Mouse (Mus musculus) forebrain, embryonic 13.5 days (tissue): ENCODE measurements at regions not wholly inside any gene's neighbourhood (a gene's known extent, or its start where the extent isn't known, plus 50 kb on each side); places are given as distances from the start of the nearest gene placed in this dataset.

Experiments used
- ATAC-seq: fragments of 200-750 bp; cut with Nextera tagmentation; 2 replicates; pipeline ENCODE4 v1.8.0; 2017
- H3K27ac ChIP-seq: fragments of 300-500 bp; sonication (generic); 2 replicates; pipeline ENCODE4 v1.5.1; 2015; ENCODE audit warnings: inconsistent platforms, mild to moderate bottlenecking, moderate library complexity
- H3K27me3 ChIP-seq: fragments of 300-500 bp; sonication (generic); 2 replicates; pipeline ENCODE4 v1.6.1; 2015; ENCODE audit warnings: mild to moderate bottlenecking, inconsistent platforms
- H3K36me3 ChIP-seq: fragments of 300-500 bp; sonication (generic); 2 replicates; pipeline ENCODE4 v1.6.1; 2015; ENCODE audit warnings: mild to moderate bottlenecking, inconsistent platforms; ENCODE audit not compliant: poor library complexity, severe bottlenecking
- H3K4me1 ChIP-seq: fragments of 300-500 bp; sonication (generic); 2 replicates; pipeline ENCODE4 v1.6.1; 2015; ENCODE audit warnings: inconsistent platforms
- H3K4me2 ChIP-seq: fragments of 300-500 bp; sonication (generic); 2 replicates; pipeline ENCODE4 v1.6.1; 2015; ENCODE audit warnings: inconsistent platforms, mild to moderate bottlenecking, moderate library complexity
- H3K4me3 ChIP-seq: fragments of 300-500 bp; sonication (generic); 2 replicates; pipeline ENCODE4 v1.5.1; 2015; ENCODE audit warnings: mild to moderate bottlenecking, inconsistent platforms
- H3K9ac ChIP-seq: fragments of 300-500 bp; sonication (generic); 2 replicates; pipeline ENCODE4 v1.6.1; 2015; ENCODE audit warnings: mild to moderate bottlenecking, inconsistent platforms
- H3K9me3 ChIP-seq: fragments of 300-500 bp; sonication (generic); replicated peaks from 2 replicates; pipeline ENCODE4 v1.6.1; 2016; ENCODE audit warnings: inconsistent platforms
- WGBS: fragments of 180-500 bp; shearing (Covaris S2); methylation state at CpG from one replicate; pipeline ENCODE4 v1.1.7; 2015; 5-methylcytosine and 5-hydroxymethylcytosine counted together

GRCm38 (mm10) chr14:76685830-76686761, 129.4 kb upstream of the Serp2 start:
- no peak overlapping the region for H3K4me2 ChIP-seq
- no peak overlapping the region for H3K9ac ChIP-seq
- ATAC-seq: no peak
- H3K36me3 ChIP-seq: no peaks in the 10 kb centered on the region
- H3K4me1 ChIP-seq: peaks cover 28% of the 10 kb centered on the region
- no peak overlapping the region for H3K27ac ChIP-seq
- H3K4me3 ChIP-seq: no peak overlapping the region
- H3K27me3 ChIP-seq: no peaks in the 10 kb centered on the region
- H3K9me3 ChIP-seq: no peaks in the 10 kb centered on the region
- WGBS: 48% methylated on average over 17 of the region's 17 CpGs

- Histone ChIP-seq H3K4me1 (peaks cover 30% of the 10 kb centered on the region), H3K9me3 (no peaks in the 10 kb centered on the region), H3K4me3 (no peak overlapping the region), H3K36me3 (no peaks in the 10 kb centered on the region), H3K4me2 (no peak overlapping the region), H3K27ac (no peak overlapping the region), H3K9ac (no peak overlapping the region), H3K27me3 (no peaks in the 10 kb centered on the region)
- 69% methylated on average over 2 of the region's 2 CpGs for WGBS
- no peak for ATAC-seq
These were observed 127.6 kb upstream of the Serp2 start for GRCm38 (mm10) chr14:76684327-76684726.

GRCm38 (mm10) chr14:76681581-76682377, 125.1 kb upstream of the Serp2 start:
- Histone ChIP-seq H3K4me1 (peaks cover 29% of the 10 kb centered on the region), H3K9ac (no peak overlapping the region), H3K36me3 (no peaks in the 10 kb centered on the region), H3K9me3 (no peaks in the 10 kb centered on the region), H3K27ac (no peak overlapping the region; the same call in 1 of the 2 replicates), H3K4me3 (no peak overlapping the region), H3K27me3 (no peaks in the 10 kb centered on the region), H3K4me2 (no peak overlapping the region)
- WGBS: 60% methylated on average over 8 of the region's 8 CpGs
- no peak for ATAC-seq

GRCm38 (mm10) chr14:76678512-76679134, 121.9 kb upstream of the Serp2 start:
- H3K36me3 ChIP-seq: no peaks in the 10 kb centered on the region
- no peaks in the 10 kb centered on the region for H3K9me3 ChIP-seq
- H3K4me2 ChIP-seq: no peak overlapping the region
- no peak overlapping the region for H3K9ac ChIP-seq
- no peaks in the 10 kb centered on the region for H3K27me3 ChIP-seq
- no peak overlapping the region for H3K4me3 ChIP-seq
- no peak for ATAC-seq
- WGBS: 17% methylated on average over 5 of the region's 5 CpGs
- H3K4me1 ChIP-seq: peaks cover 22% of the 10 kb centered on the region
- H3K27ac ChIP-seq: no peak overlapping the region

GRCm38 (mm10) chr14:76674949-76675348, 118.3 kb upstream of the Serp2 start:
- ATAC-seq: no peak
- Histone ChIP-seq H3K36me3 (no peaks in the 10 kb centered on the region), H3K4me3 (no peak overlapping the region), H3K9ac (no peak overlapping the region), H3K27ac (no peak overlapping the region), H3K9me3 (no peaks in the 10 kb centered on the region), H3K27me3 (no peaks in the 10 kb centered on the region), H3K4me2 (no peak overlapping the region), H3K4me1 (peaks cover 13% of the 10 kb centered on the region; the same call in 1 of the 2 replicates)
- WGBS: 20% methylated on average over 8 of the region's 8 CpGs

- H3K9me3 ChIP-seq: no peaks in the 10 kb centered on the region
- WGBS: 81% methylated on average over 11 of the region's 11 CpGs
- no peak overlapping the region for H3K9ac ChIP-seq
- H3K27me3 ChIP-seq: no peaks in the 10 kb centered on the region
- no peak for ATAC-seq
- H3K36me3 ChIP-seq: no peaks in the 10 kb centered on the region
- H3K27ac ChIP-seq: no peak overlapping the region
- no peak overlapping the region for H3K4me2 ChIP-seq
- no peak overlapping the region for H3K4me3 ChIP-seq
- H3K4me1 ChIP-seq: peaks cover 10% of the 10 kb centered on the region; the same call in 1 of the 2 replicates
These were observed 117.1 kb upstream of the Serp2 start for GRCm38 (mm10) chr14:76673671-76674331.

- Histone ChIP-seq H3K4me1 (peaks cover 6% of the 10 kb centered on the region; the same call in 1 of the 2 replicates), H3K4me2 (no peak overlapping the region), H3K4me3 (no peak overlapping the region), H3K27me3 (no peaks in the 10 kb centered on the region), H3K27ac (no peak overlapping the region), H3K36me3 (no peaks in the 10 kb centered on the region), H3K9me3 (no peaks in the 10 kb centered on the region), H3K9ac (no peak overlapping the region)
- WGBS: 67% methylated on average over 6 of the region's 6 CpGs
- ATAC-seq: no peak
These were observed 116.2 kb upstream of the Serp2 start for GRCm38 (mm10) chr14:76672899-76673298.

GRCm38 (mm10) chr14:76672442-76672841, 115.8 kb upstream of the Serp2 start:
- Histone ChIP-seq H3K27ac (no peak overlapping the region), H3K27me3 (no peaks in the 10 kb centered on the region), H3K4me2 (no peak overlapping the region), H3K4me3 (no peak overlapping the region), H3K36me3 (no peaks in the 10 kb centered on the region), H3K4me1 (peaks cover 6% of the 10 kb centered on the region; the same call in 1 of the 2 replicates), H3K9me3 (no peaks in the 10 kb centered on the region), H3K9ac (no peak overlapping the region)
- ATAC-seq: no peak
- WGBS: 79% methylated on average over 2 of the region's 2 CpGs

- no peak overlapping the region for H3K27ac ChIP-seq
- no peak overlapping the region for H3K4me2 ChIP-seq
- no peaks in the 10 kb centered on the region for H3K27me3 ChIP-seq
- 93% methylated on average over 4 of the region's 4 CpGs for WGBS
- H3K4me3 ChIP-seq: no peak overlapping the region
- H3K9me3 ChIP-seq: no peaks in the 10 kb centered on the region
- H3K4me1 ChIP-seq: peaks cover 6% of the 10 kb centered on the region; the same call in 1 of the 2 replicates
- H3K36me3 ChIP-seq: no peaks in the 10 kb centered on the region
- no peak overlapping the region for H3K9ac ChIP-seq
- no peak for ATAC-seq
These were observed 114.3 kb upstream of the Serp2 start for GRCm38 (mm10) chr14:76671023-76671422.

GRCm38 (mm10) chr14:76665754-76666371, 109.2 kb upstream of the Serp2 start:
- WGBS: 82% methylated on average over 12 of the region's 12 CpGs
- no peaks in the 10 kb centered on the region for H3K9me3 ChIP-seq
- no peak overlapping the region for H3K4me2 ChIP-seq
- H3K36me3 ChIP-seq: no peaks in the 10 kb centered on the region
- H3K4me1 ChIP-seq: no peaks in the 10 kb centered on the region
- H3K27me3 ChIP-seq: no peaks in the 10 kb centered on the region
- no peak overlapping the region for H3K9ac ChIP-seq
- ATAC-seq: no peak
- no peak overlapping the region for H3K27ac ChIP-seq
- H3K4me3 ChIP-seq: no peak overlapping the region
